Mouse (Mus musculus): ENCODE measurements around the gene Pde4d. TPM values are rescaled to one million over a fixed set of nuclear protein-coding genes. Genes with fewer than 3 reads are reported as not detected.

Gene Pde4d
- polyA plus RNA-seq, 1 experiment, result not detected

- Histone ChIP-seq H3K27ac (ENCODE audit: insufficient read depth, low read depth, low read length) (no peak overlapping the region), H3K4me3 (ENCODE audit: insufficient read depth, low read depth, low read length) (no peak overlapping the region), H3K4me1 (ENCODE audit: control insufficient read depth, insufficient read depth, low read length) (no peaks in the 10 kb centered on the region)
- TF ChIP-seq CTCF (IDR thresholded peaks at IDR 0.05; ENCODE audit: insufficient read depth, low read depth, low read length), result no peak
- no peak for TF ChIP-seq POLR2A (IDR thresholded peaks at IDR 0.05; ENCODE audit: insufficient read depth, low read depth, low read length)
- WGBS, result 83% methylated on average over 5 of the region's 5 CpGs
Observed at GRCm38 (mm10) chr13:108900160-108900559, 450.4 kb downstream of the Pde4d start.

- no peaks in the 10 kb centered on the region for H3K4me1 ChIP-seq (ENCODE audit: control insufficient read depth, insufficient read depth, low read length)
- TF ChIP-seq POLR2A (IDR thresholded peaks at IDR 0.05; ENCODE audit: insufficient read depth, low read depth, low read length), result no peak
- no peak for TF ChIP-seq CTCF (IDR thresholded peaks at IDR 0.05; ENCODE audit: insufficient read depth, low read depth, low read length)
- H3K4me3 ChIP-seq (ENCODE audit: insufficient read depth, low read depth, low read length), result no peak overlapping the region
- 79% methylated on average over 2 of the region's 2 CpGs for WGBS
- H3K27ac ChIP-seq (ENCODE audit: insufficient read depth, low read depth, low read length), result no peak overlapping the region
Observed at GRCm38 (mm10) chr13:108905121-108905520, 455.4 kb downstream of the Pde4d start.

- TF ChIP-seq POLR2A (IDR thresholded peaks at IDR 0.05; ENCODE audit: insufficient read depth, low read depth, low read length) (no peak), CTCF (IDR thresholded peaks at IDR 0.05; ENCODE audit: insufficient read depth, low read depth, low read length) (no peak)
- WGBS, result 94% methylated on average over 2 of the region's 2 CpGs
- no peak overlapping the region for H3K27ac ChIP-seq (ENCODE audit: insufficient read depth, low read depth, low read length)
- H3K4me3 ChIP-seq (ENCODE audit: insufficient read depth, low read depth, low read length), result no peak overlapping the region
- H3K4me1 ChIP-seq (ENCODE audit: control insufficient read depth, insufficient read depth, low read length), result no peaks in the 10 kb centered on the region
Observed at GRCm38 (mm10) chr13:108909193-108909592, 459.4 kb downstream of the Pde4d start.

GRCm38 (mm10) chr13:108914626-108915025 lies 464.9 kb downstream of the Pde4d start:
- no peaks in the 10 kb centered on the region for H3K4me1 ChIP-seq (ENCODE audit: control insufficient read depth, insufficient read depth, low read length)
- 51% methylated on average over 3 of the region's 3 CpGs for WGBS
- no peak overlapping the region for H3K27ac ChIP-seq (ENCODE audit: insufficient read depth, low read depth, low read length)
- TF ChIP-seq POLR2A (IDR thresholded peaks at IDR 0.05; ENCODE audit: insufficient read depth, low read depth, low read length), result no peak
- TF ChIP-seq CTCF (IDR thresholded peaks at IDR 0.05; ENCODE audit: insufficient read depth, low read depth, low read length), result no peak
- no peak overlapping the region for H3K4me3 ChIP-seq (ENCODE audit: insufficient read depth, low read depth, low read length)

- Histone ChIP-seq H3K4me3 (ENCODE audit: insufficient read depth, low read depth, low read length) (no peak overlapping the region), H3K4me1 (ENCODE audit: control insufficient read depth, insufficient read depth, low read length) (no peaks in the 10 kb centered on the region), H3K27ac (ENCODE audit: insufficient read depth, low read depth, low read length) (no peak overlapping the region)
- TF ChIP-seq POLR2A (IDR thresholded peaks at IDR 0.05; ENCODE audit: insufficient read depth, low read depth, low read length), result no peak
- no peak for TF ChIP-seq CTCF (IDR thresholded peaks at IDR 0.05; ENCODE audit: insufficient read depth, low read depth, low read length)
- 80% methylated on average over 4 of the region's 4 CpGs for WGBS
Observed at GRCm38 (mm10) chr13:108921146-108921545, 471.4 kb downstream of the Pde4d start.

GRCm38 (mm10) chr13:108934854-108935253 lies 485.1 kb downstream of the Pde4d start:
- no peak for TF ChIP-seq CTCF (IDR thresholded peaks at IDR 0.05; ENCODE audit: insufficient read depth, low read depth, low read length)
- no peak for TF ChIP-seq POLR2A (IDR thresholded peaks at IDR 0.05; ENCODE audit: insufficient read depth, low read depth, low read length)
- no peaks in the 10 kb centered on the region for H3K4me1 ChIP-seq (ENCODE audit: control insufficient read depth, insufficient read depth, low read length)
- 95% methylated on average over 3 of the region's 3 CpGs for WGBS

GRCm38 (mm10) chr13:108937272-108937671 lies 487.5 kb downstream of the Pde4d start:
- WGBS, result 79% methylated on average over 2 of the region's 2 CpGs
- H3K4me3 ChIP-seq (ENCODE audit: insufficient read depth, low read depth, low read length), result no peak overlapping the region
- TF ChIP-seq CTCF (IDR thresholded peaks at IDR 0.05; ENCODE audit: insufficient read depth, low read depth, low read length) (no peak), POLR2A (IDR thresholded peaks at IDR 0.05; ENCODE audit: insufficient read depth, low read depth, low read length) (no peak)

More at GRCm38 (mm10) chr13:108934854-108935253, 485.1 kb downstream of the Pde4d start:
- no peak overlapping the region for H3K27ac ChIP-seq (ENCODE audit: insufficient read depth, low read depth, low read length)
- no peak overlapping the region for H3K4me3 ChIP-seq (ENCODE audit: insufficient read depth, low read depth, low read length)

GRCm38 (mm10) chr13:108952911-108953310 lies 503.2 kb downstream of the Pde4d start:
- Histone ChIP-seq H3K4me1 (ENCODE audit: control insufficient read depth, insufficient read depth, low read length) (no peaks in the 10 kb centered on the region), H3K4me3 (ENCODE audit: insufficient read depth, low read depth, low read length) (no peak overlapping the region), H3K27ac (ENCODE audit: insufficient read depth, low read depth, low read length) (no peak overlapping the region)
- no peak for TF ChIP-seq POLR2A (IDR thresholded peaks at IDR 0.05; ENCODE audit: insufficient read depth, low read depth, low read length)
- no peak for TF ChIP-seq CTCF (IDR thresholded peaks at IDR 0.05; ENCODE audit: insufficient read depth, low read depth, low read length)
- 93% methylated on average over 1 of the region's 1 CpGs for WGBS

More at GRCm38 (mm10) chr13:108937272-108937671, 487.5 kb downstream of the Pde4d start:
- Histone ChIP-seq H3K27ac (ENCODE audit: insufficient read depth, low read depth, low read length) (no peak overlapping the region), H3K4me1 (ENCODE audit: control insufficient read depth, insufficient read depth, low read length) (no peaks in the 10 kb centered on the region)

GRCm38 (mm10) chr13:108956059-108956458 lies 506.3 kb downstream of the Pde4d start:
- WGBS, result 91% methylated on average over 4 of the region's 4 CpGs
- Histone ChIP-seq H3K27ac (ENCODE audit: insufficient read depth, low read depth, low read length) (no peak overlapping the region), H3K4me1 (ENCODE audit: control insufficient read depth, insufficient read depth, low read length) (no peaks in the 10 kb centered on the region), H3K4me3 (ENCODE audit: insufficient read depth, low read depth, low read length) (no peak overlapping the region)
- TF ChIP-seq CTCF (IDR thresholded peaks at IDR 0.05; ENCODE audit: insufficient read depth, low read depth, low read length), result no peak
- TF ChIP-seq POLR2A (IDR thresholded peaks at IDR 0.05; ENCODE audit: insufficient read depth, low read depth, low read length), result no peak

- Histone ChIP-seq H3K4me3 (ENCODE audit: insufficient read depth, low read depth, low read length) (no peak overlapping the region), H3K4me1 (ENCODE audit: control insufficient read depth, insufficient read depth, low read length) (no peaks in the 10 kb centered on the region), H3K27ac (ENCODE audit: insufficient read depth, low read depth, low read length) (no peak overlapping the region)
- no peak for TF ChIP-seq POLR2A (IDR thresholded peaks at IDR 0.05; ENCODE audit: insufficient read depth, low read depth, low read length)
- no peak for TF ChIP-seq CTCF (IDR thresholded peaks at IDR 0.05; ENCODE audit: insufficient read depth, low read depth, low read length)
- 93% methylated on average over 2 of the region's 2 CpGs for WGBS
Observed at GRCm38 (mm10) chr13:108964056-108964455, 514.3 kb downstream of the Pde4d start.
